ENCODE assay signal across 9 mouse cellular contexts in the genomic region with DNA sequence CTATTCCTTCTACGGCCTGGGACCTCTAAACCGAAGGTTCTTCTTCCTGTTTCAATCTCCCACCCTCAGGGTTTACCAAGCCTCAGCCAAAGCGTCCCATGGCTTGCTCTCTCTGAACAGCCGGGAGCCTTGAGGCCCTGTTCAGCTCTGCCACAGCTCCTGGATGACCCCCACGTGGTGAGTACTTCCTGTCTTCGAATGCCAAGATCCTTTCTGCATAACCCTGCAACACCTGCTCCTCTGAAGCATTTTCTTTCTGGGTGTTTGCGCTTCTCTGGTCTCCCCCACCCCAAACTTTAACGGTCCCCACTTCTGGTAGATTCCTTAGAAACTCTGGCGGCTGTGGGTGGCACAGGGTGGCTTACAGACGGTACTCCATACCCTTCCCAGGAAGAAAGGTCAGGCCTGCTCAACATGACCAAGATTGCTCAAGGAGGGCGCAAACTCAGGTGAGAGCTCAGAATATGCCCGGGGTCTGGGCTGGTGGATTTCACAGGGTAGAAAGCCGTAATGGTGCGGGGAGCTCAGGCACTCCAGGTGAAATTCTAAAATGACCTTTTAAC. TPM values are rescaled to one million over a fixed set of nuclear protein-coding genes. Genes with fewer than 3 reads are reported as not detected.
A peak's percentile ranks its signal among the peaks of the same experiment; 100 is the strongest.
DNase-seq lines count a peak whose midpoint lies in the region; ATAC-seq lines count a peak whose summit lies in the region.
"Had no signal": no experiment of that assay in that cellular context is flagged by ENCODE, and none has a peak within 500 bp of the region (broad histone marks: within the 10 kb centered on the region; RNA-seq: fewer than 3 reads in every experiment).

No protein-coding gene starts in this region.

- peak; percentile 8; the same call in 1 of the 2 replicates for ATAC-seq in liver, embryonic 11.5 days (replicated peaks; ENCODE audit: low FRiP score)
- ATAC-seq in embryonic facial prominence, embryonic 14.5 days (ENCODE audit: low read depth): no peak
- no peak for ATAC-seq in limb, embryonic 13.5 days (ENCODE audit: low FRiP score, low read depth)
- ATAC-seq in stomach, embryonic 16.5 days (ENCODE audit: insufficient read depth, low FRiP score): no peak

- H3K27ac ChIP-seq in liver, embryonic 11.5 days (ENCODE audit: low read depth, low read length): peak overlapping the region; percentile 60
- H3K27ac ChIP-seq in embryonic facial prominence, embryonic 14.5 days (replicated peaks; ENCODE audit: low read depth, low read length): no peak overlapping the region
- no peak overlapping the region for H3K27ac ChIP-seq in limb, embryonic 13.5 days
- no peak overlapping the region for H3K27ac ChIP-seq in stomach, embryonic 16.5 days (ENCODE audit: low read length)

- H3K4me2 ChIP-seq in liver, embryonic 11.5 days: peak overlapping the region; percentile 97
- H3K4me2 ChIP-seq in embryonic facial prominence, embryonic 14.5 days (ENCODE audit: low read depth, low read length): peak overlapping the region; percentile 61
- H3K4me2 ChIP-seq in limb, embryonic 13.5 days (replicated peaks): peak overlapping the region; percentile 96
- H3K4me2 ChIP-seq in stomach, embryonic 16.5 days (ENCODE audit: low read depth, low read length): peak overlapping the region; percentile 93

- H3K9me3 ChIP-seq in liver, embryonic 11.5 days (ENCODE audit: control insufficient read depth, low read length): no peaks in the 10 kb centered on the region
- no peaks in the 10 kb centered on the region for H3K9me3 ChIP-seq in embryonic facial prominence, embryonic 14.5 days (ENCODE audit: control insufficient read depth, low read length)
- H3K9me3 ChIP-seq in limb, embryonic 13.5 days: no peaks in the 10 kb centered on the region
- H3K9me3 ChIP-seq in stomach, embryonic 16.5 days (replicated peaks; ENCODE audit: control insufficient read depth, low read length): no peaks in the 10 kb centered on the region; the same call in 1 of the 2 replicates

- 24% methylated on average over 14 of the region's 14 CpGs for WGBS in liver, embryonic 11.5 days
- 30% methylated on average over 14 of the region's 14 CpGs for WGBS in embryonic facial prominence, embryonic 14.5 days
- 27% methylated on average over 14 of the region's 14 CpGs for WGBS in limb, embryonic 13.5 days
- 36% methylated on average over 14 of the region's 14 CpGs for WGBS in stomach, embryonic 16.5 days

- no peak for DNase-seq in liver, embryonic 11.5 days (ENCODE audit: low spot score)
- DNase-seq in liver (no peak), MN1 (ENCODE audit: low spot score) (no peak)
- no peak for DNase-seq in embryonic facial prominence, embryonic 14.5 days (ENCODE audit: low spot score)
- no peak for DNase-seq in cerebellum, adult 9-11 months
- no peak for DNase-seq in heart, postnatal 25 days (ENCODE audit: low spot score)
- DNase-seq: adrenal gland, adult 8-10 months had no signal

- peaks cover 37% of the 10 kb centered on the region for H3K4me1 ChIP-seq in liver, embryonic 11.5 days (replicated peaks; ENCODE audit: control insufficient read depth, insufficient read depth, low read length)
- 0 out of 2 replicates have a peak, but pooled peaks cover 9% of the 10 kb centered on the region for H3K4me1 ChIP-seq in embryonic facial prominence, embryonic 14.5 days (ENCODE audit: control insufficient read depth, insufficient read depth, low read length)
- peaks cover 16% of the 10 kb centered on the region for H3K4me1 ChIP-seq in limb, embryonic 13.5 days
- H3K4me1 ChIP-seq in stomach, embryonic 16.5 days (ENCODE audit: control insufficient read depth, insufficient read depth, low read length): peaks cover 11% of the 10 kb centered on the region

- peaks cover 3% of the 10 kb centered on the region; the same call in 1 of the 2 replicates for H3K36me3 ChIP-seq in liver, embryonic 11.5 days (ENCODE audit: control insufficient read depth, insufficient read depth, low read length)
- H3K36me3 ChIP-seq in embryonic facial prominence, embryonic 14.5 days (ENCODE audit: control insufficient read depth, insufficient read depth, low read length): 0 out of 2 replicates have a peak, but pooled peaks cover under 1% of the 10 kb centered on the region
- H3K36me3 ChIP-seq in limb, embryonic 13.5 days: peaks cover 7% of the 10 kb centered on the region
- H3K36me3 ChIP-seq in stomach, embryonic 16.5 days (ENCODE audit: control insufficient read depth, insufficient read depth, low read length): no peaks in the 10 kb centered on the region

- H3K27me3 ChIP-seq in liver, embryonic 11.5 days (replicated peaks; ENCODE audit: control insufficient read depth, insufficient read depth, low read length): peaks cover 26% of the 10 kb centered on the region
- peaks cover 58% of the 10 kb centered on the region for H3K27me3 ChIP-seq in embryonic facial prominence, embryonic 14.5 days (replicated peaks; ENCODE audit: control insufficient read depth, insufficient read depth, low read length)
- H3K27me3 ChIP-seq in limb, embryonic 13.5 days: peaks cover 60% of the 10 kb centered on the region
- peaks cover 23% of the 10 kb centered on the region for H3K27me3 ChIP-seq in stomach, embryonic 16.5 days (ENCODE audit: control insufficient read depth, insufficient read depth, low read length)

- intact Hi-C loops in heart, postnatal 25 days (cut with DNase I): no loop called here

- peak overlapping the region; percentile 70 for H3K4me3 ChIP-seq in liver, embryonic 11.5 days (ENCODE audit: low read depth, low read length)
- peak overlapping the region; percentile 39 for H3K4me3 ChIP-seq in embryonic facial prominence, embryonic 14.5 days (ENCODE audit: low read depth, low read length)
- H3K4me3 ChIP-seq in limb, embryonic 13.5 days: peak overlapping the region; percentile 56
- peak overlapping the region; percentile 46 for H3K4me3 ChIP-seq in stomach, embryonic 16.5 days (replicated peaks; ENCODE audit: low read length)

- peak overlapping the region; percentile 85 for H3K9ac ChIP-seq in liver, embryonic 11.5 days (ENCODE audit: low read depth, low read length)
- peak overlapping the region; percentile 43; the same call in 1 of the 2 replicates for H3K9ac ChIP-seq in embryonic facial prominence, embryonic 14.5 days (ENCODE audit: low read depth, low read length)
- peak overlapping the region; percentile 76 for H3K9ac ChIP-seq in limb, embryonic 13.5 days
- H3K9ac ChIP-seq in stomach, embryonic 16.5 days (ENCODE audit: low read length): peak overlapping the region; percentile 73

RNA-seq across cellular contexts. Expression of a gene that starts 3.8 kb away (rescaled TPM):
- polyA plus RNA-seq in liver, embryonic 11.5 days (2014; fragmentation: Nextera tagmentation; extraction: Ambion mirVana): 22.0 and 24.4 TPM in 2 replicates
- polyA plus RNA-seq in embryonic facial prominence, embryonic 14.5 days (2014; fragmentation: Nextera tagmentation; extraction: Ambion mirVana): 3.7 and 4.4 TPM in 2 replicates
- 5.2 and 5.4 TPM in 2 replicates for polyA plus RNA-seq in limb, embryonic 13.5 days (2015; fragmentation: Nextera tagmentation; extraction: Ambion mirVana)
- 4.2 and 6.6 TPM in 2 replicates for polyA plus RNA-seq in stomach, embryonic 16.5 days (2015; fragmentation: Nextera tagmentation; extraction: Ambion mirVana)
- total RNA-seq in heart, postnatal 25 days (2021): 1 to 10 TPM; 3.0 to 3.4 TPM

RNA-seq across cellular contexts. Expression of a gene that starts 13.9 kb away (rescaled TPM):
- polyA plus RNA-seq in liver, embryonic 11.5 days (2014; fragmentation: Nextera tagmentation; extraction: Ambion mirVana): 249 and 257 TPM in 2 replicates
- 106 and 108 TPM in 2 replicates for polyA plus RNA-seq in embryonic facial prominence, embryonic 14.5 days (2014; fragmentation: Nextera tagmentation; extraction: Ambion mirVana)
- polyA plus RNA-seq in limb, embryonic 13.5 days (2015; fragmentation: Nextera tagmentation; extraction: Ambion mirVana): 118 and 122 TPM in 2 replicates
- polyA plus RNA-seq in stomach, embryonic 16.5 days (2015; fragmentation: Nextera tagmentation; extraction: Ambion mirVana): 98.9 and 104 TPM in 2 replicates
- 10 to 100 TPM; 37.9 to 38.9 TPM for total RNA-seq in heart, postnatal 25 days (2021)

RNA-seq across cellular contexts. Expression of a gene that starts 16.2 kb away (rescaled TPM):
- polyA plus RNA-seq in liver, embryonic 11.5 days (2014; fragmentation: Nextera tagmentation; extraction: Ambion mirVana): 2.1 and 2.2 TPM in 2 replicates
- polyA plus RNA-seq in embryonic facial prominence, embryonic 14.5 days (2014; fragmentation: Nextera tagmentation; extraction: Ambion mirVana): 10.2 and 11.7 TPM in 2 replicates
- 14.8 and 16.5 TPM in 2 replicates for polyA plus RNA-seq in limb, embryonic 13.5 days (2015; fragmentation: Nextera tagmentation; extraction: Ambion mirVana)
- 9.8 and 9.9 TPM in 2 replicates for polyA plus RNA-seq in stomach, embryonic 16.5 days (2015; fragmentation: Nextera tagmentation; extraction: Ambion mirVana)
- 1 to 10 TPM in 1 of 2 experiments, under 1 TPM in 1; 0.89 to 1.1 TPM for total RNA-seq in heart, postnatal 25 days (2021)

RNA-seq across cellular contexts. Expression of a gene that starts 28.7 kb away (rescaled TPM):
- 0.04 and 0.09 TPM in 2 replicates for polyA plus RNA-seq in liver, embryonic 11.5 days (2014; fragmentation: Nextera tagmentation; extraction: Ambion mirVana)
- not detected in 2 replicates for polyA plus RNA-seq in embryonic facial prominence, embryonic 14.5 days (2014; fragmentation: Nextera tagmentation; extraction: Ambion mirVana)
- polyA plus RNA-seq in limb, embryonic 13.5 days (2015; fragmentation: Nextera tagmentation; extraction: Ambion mirVana): 0.04 and 0.05 TPM in 2 replicates
- 0.06 TPM in 1 of 2 replicates, not detected in the other for polyA plus RNA-seq in stomach, embryonic 16.5 days (2015; fragmentation: Nextera tagmentation; extraction: Ambion mirVana)
- total RNA-seq in heart, postnatal 25 days (2021): not detected

RNA-seq across cellular contexts. Expression of a gene that starts 36.7 kb away (rescaled TPM):
- polyA plus RNA-seq in liver, embryonic 11.5 days (2014; fragmentation: Nextera tagmentation; extraction: Ambion mirVana): 14.2 and 19.0 TPM in 2 replicates
- 15.8 and 17.6 TPM in 2 replicates for polyA plus RNA-seq in embryonic facial prominence, embryonic 14.5 days (2014; fragmentation: Nextera tagmentation; extraction: Ambion mirVana)
- polyA plus RNA-seq in limb, embryonic 13.5 days (2015; fragmentation: Nextera tagmentation; extraction: Ambion mirVana): 15.0 and 16.7 TPM in 2 replicates
- 8.6 and 11.6 TPM in 2 replicates for polyA plus RNA-seq in stomach, embryonic 16.5 days (2015; fragmentation: Nextera tagmentation; extraction: Ambion mirVana)
- 10 to 100 TPM; 20.9 to 21.4 TPM for total RNA-seq in heart, postnatal 25 days (2021)
